Mouse (Mus musculus): ENCODE data around the gene Fam160a1. TPM values are rescaled to one million over a fixed set of nuclear protein-coding genes. Genes with fewer than 3 reads are reported as not detected.

Gene Fam160a1
- polyA plus RNA-seq, 1 experiment from 2014 or later, result 0.64 TPM

- no peak overlapping the region for H3K27ac ChIP-seq (ENCODE audit: low read depth, low read length)
- no peaks in the 10 kb centered on the region for H3K9me3 ChIP-seq (ENCODE audit: control insufficient read depth, low read length)
- H3K4me1 ChIP-seq (replicated peaks; ENCODE audit: control insufficient read depth, insufficient read depth, low read length), result no peaks in the 10 kb centered on the region
- H3K4me2 ChIP-seq (ENCODE audit: low read depth, low read length, severe bottlenecking), result no peak overlapping the region
- no peak overlapping the region for H3K4me3 ChIP-seq (ENCODE audit: low read depth, low read length)
- H3K27me3 ChIP-seq (ENCODE audit: control insufficient read depth, insufficient read depth, low read length), result no peaks in the 10 kb centered on the region
- H3K36me3 ChIP-seq (ENCODE audit: control insufficient read depth, insufficient read depth, low read length), result no peaks in the 10 kb centered on the region
- no peak for DNase-seq (ENCODE audit: low spot score)
- no peak for ATAC-seq (replicated peaks; ENCODE audit: low FRiP score)
- H3K9ac ChIP-seq (ENCODE audit: low read length), result no peak overlapping the region
- WGBS, result 86% methylated on average over 4 of the region's 4 CpGs
Observed at GRCm38 (mm10) chr3:85715764-85716297, 101.3 kb downstream of the Fam160a1 start.

- Histone ChIP-seq H3K4me2 (ENCODE audit: low read depth, low read length, severe bottlenecking) (no peak overlapping the region), H3K4me3 (ENCODE audit: low read depth, low read length) (no peak overlapping the region), H3K27ac (ENCODE audit: low read depth, low read length) (no peak overlapping the region), H3K4me1 (replicated peaks; ENCODE audit: control insufficient read depth, insufficient read depth, low read length) (no peaks in the 10 kb centered on the region), H3K36me3 (ENCODE audit: control insufficient read depth, insufficient read depth, low read length) (no peaks in the 10 kb centered on the region), H3K27me3 (ENCODE audit: control insufficient read depth, insufficient read depth, low read length) (no peaks in the 10 kb centered on the region), H3K9ac (ENCODE audit: low read length) (no peak overlapping the region), H3K9me3 (ENCODE audit: control insufficient read depth, low read length) (no peaks in the 10 kb centered on the region)
- 92% methylated on average over 7 of the region's 7 CpGs for WGBS
- DNase-seq (ENCODE audit: low spot score) (no peak), ATAC-seq (replicated peaks; ENCODE audit: low FRiP score) (no peak)
Observed at GRCm38 (mm10) chr3:85713936-85714709, 103.0 kb downstream of the Fam160a1 start.

- H3K9me3 ChIP-seq (ENCODE audit: control insufficient read depth, low read length), result no peaks in the 10 kb centered on the region
- no peaks in the 10 kb centered on the region for H3K4me1 ChIP-seq (replicated peaks; ENCODE audit: control insufficient read depth, insufficient read depth, low read length)
- 59% methylated on average over 8 of the region's 8 CpGs for WGBS
- H3K27me3 ChIP-seq (ENCODE audit: control insufficient read depth, insufficient read depth, low read length), result no peaks in the 10 kb centered on the region
- no peak overlapping the region for H3K9ac ChIP-seq (ENCODE audit: low read length)
- H3K4me3 ChIP-seq (ENCODE audit: low read depth, low read length), result no peak overlapping the region
- ATAC-seq (replicated peaks; ENCODE audit: low FRiP score) (no peak), DNase-seq (ENCODE audit: low spot score) (no peak)
- no peaks in the 10 kb centered on the region for H3K36me3 ChIP-seq (ENCODE audit: control insufficient read depth, insufficient read depth, low read length)
- H3K4me2 ChIP-seq (ENCODE audit: low read depth, low read length, severe bottlenecking), result no peak overlapping the region
- H3K27ac ChIP-seq (ENCODE audit: low read depth, low read length), result no peak overlapping the region
Observed at GRCm38 (mm10) chr3:85710695-85711094, 106.4 kb downstream of the Fam160a1 start.

- no peak overlapping the region for H3K4me2 ChIP-seq (ENCODE audit: low read depth, low read length, severe bottlenecking)
- H3K27ac ChIP-seq (ENCODE audit: low read depth, low read length), result no peak overlapping the region
- DNase-seq (ENCODE audit: low spot score) (no peak), ATAC-seq (replicated peaks; ENCODE audit: low FRiP score) (no peak)
- H3K4me1 ChIP-seq (replicated peaks; ENCODE audit: control insufficient read depth, insufficient read depth, low read length), result no peaks in the 10 kb centered on the region
- H3K4me3 ChIP-seq (ENCODE audit: low read depth, low read length), result no peak overlapping the region
- H3K9ac ChIP-seq (ENCODE audit: low read length), result no peak overlapping the region
- no peaks in the 10 kb centered on the region for H3K36me3 ChIP-seq (ENCODE audit: control insufficient read depth, insufficient read depth, low read length)
- no peaks in the 10 kb centered on the region for H3K9me3 ChIP-seq (ENCODE audit: control insufficient read depth, low read length)
- WGBS, result 46% methylated on average over 7 of the region's 7 CpGs
- H3K27me3 ChIP-seq (ENCODE audit: control insufficient read depth, insufficient read depth, low read length), result no peaks in the 10 kb centered on the region
Observed at GRCm38 (mm10) chr3:85707421-85707820, 109.7 kb downstream of the Fam160a1 start.

- Histone ChIP-seq H3K9ac (ENCODE audit: low read length) (no peak overlapping the region), H3K4me1 (replicated peaks; ENCODE audit: control insufficient read depth, insufficient read depth, low read length) (no peaks in the 10 kb centered on the region), H3K4me3 (ENCODE audit: low read depth, low read length) (no peak overlapping the region), H3K4me2 (ENCODE audit: low read depth, low read length, severe bottlenecking) (no peak overlapping the region), H3K36me3 (ENCODE audit: control insufficient read depth, insufficient read depth, low read length) (no peaks in the 10 kb centered on the region), H3K9me3 (ENCODE audit: control insufficient read depth, low read length) (no peaks in the 10 kb centered on the region), H3K27ac (ENCODE audit: low read depth, low read length) (no peak overlapping the region), H3K27me3 (ENCODE audit: control insufficient read depth, insufficient read depth, low read length) (no peaks in the 10 kb centered on the region)
- ATAC-seq (replicated peaks; ENCODE audit: low FRiP score), result no peak
- DNase-seq (ENCODE audit: low spot score), result no peak
- WGBS, result 56% methylated on average over 6 of the region's 6 CpGs
Observed at GRCm38 (mm10) chr3:85703141-85703882, 113.8 kb downstream of the Fam160a1 start.

- H3K36me3 ChIP-seq (ENCODE audit: control insufficient read depth, insufficient read depth, low read length), result no peaks in the 10 kb centered on the region
- ATAC-seq (replicated peaks; ENCODE audit: low FRiP score), result no peak
- H3K4me1 ChIP-seq (replicated peaks; ENCODE audit: control insufficient read depth, insufficient read depth, low read length), result no peaks in the 10 kb centered on the region
- H3K4me2 ChIP-seq (ENCODE audit: low read depth, low read length, severe bottlenecking), result no peak overlapping the region
- H3K4me3 ChIP-seq (ENCODE audit: low read depth, low read length), result no peak overlapping the region
- DNase-seq (ENCODE audit: low spot score), result no peak
- no peak overlapping the region for H3K9ac ChIP-seq (ENCODE audit: low read length)
- 82% methylated on average over 4 of the region's 4 CpGs for WGBS
- H3K9me3 ChIP-seq (ENCODE audit: control insufficient read depth, low read length), result no peaks in the 10 kb centered on the region
- H3K27ac ChIP-seq (ENCODE audit: low read depth, low read length), result no peak overlapping the region
- H3K27me3 ChIP-seq (ENCODE audit: control insufficient read depth, insufficient read depth, low read length), result no peaks in the 10 kb centered on the region
Observed at GRCm38 (mm10) chr3:85698496-85698895, 118.6 kb downstream of the Fam160a1 start.

- H3K27ac ChIP-seq (ENCODE audit: low read depth, low read length), result no peak overlapping the region
- no peak overlapping the region for H3K4me2 ChIP-seq (ENCODE audit: low read depth, low read length, severe bottlenecking)
- H3K36me3 ChIP-seq (ENCODE audit: control insufficient read depth, insufficient read depth, low read length), result no peaks in the 10 kb centered on the region
- no peak for DNase-seq (ENCODE audit: low spot score)
- 76% methylated on average over 3 of the region's 3 CpGs for WGBS
- no peaks in the 10 kb centered on the region for H3K27me3 ChIP-seq (ENCODE audit: control insufficient read depth, insufficient read depth, low read length)
- H3K9me3 ChIP-seq (ENCODE audit: control insufficient read depth, low read length), result no peaks in the 10 kb centered on the region
- ATAC-seq (replicated peaks; ENCODE audit: low FRiP score), result no peak
- no peak overlapping the region for H3K9ac ChIP-seq (ENCODE audit: low read length)
- no peaks in the 10 kb centered on the region for H3K4me1 ChIP-seq (replicated peaks; ENCODE audit: control insufficient read depth, insufficient read depth, low read length)
- no peak overlapping the region for H3K4me3 ChIP-seq (ENCODE audit: low read depth, low read length)
Observed at GRCm38 (mm10) chr3:85695056-85695455, 122.0 kb downstream of the Fam160a1 start.

- Histone ChIP-seq H3K36me3 (ENCODE audit: control insufficient read depth, insufficient read depth, low read length) (no peaks in the 10 kb centered on the region), H3K9ac (ENCODE audit: low read length) (no peak overlapping the region), H3K4me1 (replicated peaks; ENCODE audit: control insufficient read depth, insufficient read depth, low read length) (no peaks in the 10 kb centered on the region), H3K4me3 (ENCODE audit: low read depth, low read length) (no peak overlapping the region), H3K27ac (ENCODE audit: low read depth, low read length) (no peak overlapping the region), H3K27me3 (ENCODE audit: control insufficient read depth, insufficient read depth, low read length) (no peaks in the 10 kb centered on the region), H3K9me3 (ENCODE audit: control insufficient read depth, low read length) (no peaks in the 10 kb centered on the region), H3K4me2 (ENCODE audit: low read depth, low read length, severe bottlenecking) (no peak overlapping the region)
- WGBS, result 41% methylated on average over 3 of the region's 3 CpGs
- DNase-seq (ENCODE audit: low spot score), result no peak
- ATAC-seq (replicated peaks; ENCODE audit: low FRiP score), result no peak
Observed at GRCm38 (mm10) chr3:85693013-85693412, 124.1 kb downstream of the Fam160a1 start.
